Mouse (Mus musculus): Measurements from ENCODE around the gene Fbxo4. TPM values are rescaled to one million over a fixed set of nuclear protein-coding genes. Genes with fewer than 3 reads are reported as not detected.

Fbxo4 gene
- total and polyA plus RNA-seq, 3 experiments, result 2.1 to 23.2 (median 17.2) TPM

GRCm38 (mm10) chr15:3933466-3933865 is 45.9 kb downstream of the Fbxo4 start:
- Histone ChIP-seq H3K4me3 (ENCODE audit: low read depth, low read length) (no peak overlapping the region), H3K36me3 (replicated peaks) (no peaks in the 10 kb centered on the region), H3K27me3 (ENCODE audit: insufficient read depth, low read length) (no peaks in the 10 kb centered on the region), H3K4me1 (ENCODE audit: insufficient read depth, low read depth, low read length) (no peaks in the 10 kb centered on the region), H3K9me3 (replicated peaks) (no peaks in the 10 kb centered on the region)
- ATAC-seq (ENCODE audit: extremely low read depth, insufficient number of reproducible peaks, low FRiP score, poor library complexity, severe bottlenecking) (no peak), DNase-seq (ENCODE audit: low spot score) (no peak)
- TF ChIP-seq GATA2 (IDR thresholded peaks at IDR 0.05; ENCODE audit: borderline replicate concordance, low read depth, low read length) (no peak), TAL1 (conservative IDR thresholded peaks at IDR 0.05; ENCODE audit: low read depth, low read length) (no peak), GATA1 (IDR thresholded peaks at IDR 0.05; ENCODE audit: borderline replicate concordance, low read length) (no peak), POLR2AphosphoS5 (IDR thresholded peaks at IDR 0.05; ENCODE audit: insufficient replicate concordance, low read depth, low read length) (no peak), CTCF (IDR thresholded peaks at IDR 0.05; ENCODE audit: low read depth, low read length) (no peak)

- H3K4me1 ChIP-seq (ENCODE audit: insufficient read depth, low read depth, low read length), result no peaks in the 10 kb centered on the region
- H3K36me3 ChIP-seq (replicated peaks), result no peaks in the 10 kb centered on the region
- no peaks in the 10 kb centered on the region for H3K9me3 ChIP-seq (replicated peaks)
- TF ChIP-seq POLR2AphosphoS5 (IDR thresholded peaks at IDR 0.05; ENCODE audit: insufficient replicate concordance, low read depth, low read length) (no peak), TAL1 (conservative IDR thresholded peaks at IDR 0.05; ENCODE audit: low read depth, low read length) (no peak), GATA2 (IDR thresholded peaks at IDR 0.05; ENCODE audit: borderline replicate concordance, low read depth, low read length) (no peak), CTCF (IDR thresholded peaks at IDR 0.05; ENCODE audit: low read depth, low read length) (no peak), GATA1 (IDR thresholded peaks at IDR 0.05; ENCODE audit: borderline replicate concordance, low read length) (no peak)
- H3K27me3 ChIP-seq (ENCODE audit: insufficient read depth, low read length), result no peaks in the 10 kb centered on the region
- H3K4me3 ChIP-seq (ENCODE audit: low read depth, low read length), result no peak overlapping the region
- DNase-seq (ENCODE audit: low spot score), result no peak
- no peak for ATAC-seq (ENCODE audit: extremely low read depth, insufficient number of reproducible peaks, low FRiP score, poor library complexity, severe bottlenecking)
Measured at GRCm38 (mm10) chr15:3931931-3932330, 47.4 kb downstream of the Fbxo4 start.

Other genes with a start within 250 kb of the Fbxo4 start
- gene AW549877, start 16.2 kb upstream of the Fbxo4 start, total RNA-seq (2014; fragmentation: Nextera tagmentation), result 97.1 and 110 TPM in 2 replicates
- 25.4 and 30.9 TPM in 2 replicates for gene AW549877, start 16.2 kb upstream of the Fbxo4 start, total RNA-seq (2017)
- gene AW549877, start 16.2 kb upstream of the Fbxo4 start, polyA plus RNA-seq (2012), result 1.4 and 1.8 TPM in 2 replicates
- 14.0 and 14.3 TPM in 2 replicates for gene Oxct1, start 46.8 kb upstream of the Fbxo4 start, total RNA-seq (2014; fragmentation: Nextera tagmentation)
- 61.9 and 64.4 TPM in 2 replicates for gene Oxct1, start 46.8 kb upstream of the Fbxo4 start, total RNA-seq (2017)
- 5.6 and 6.5 TPM in 2 replicates for gene Oxct1, start 46.8 kb upstream of the Fbxo4 start, polyA plus RNA-seq (2012)

All from G1E (cell line).